Mouse (Mus musculus): Measurements from ENCODE around the gene Nccrp1.

DNA sequence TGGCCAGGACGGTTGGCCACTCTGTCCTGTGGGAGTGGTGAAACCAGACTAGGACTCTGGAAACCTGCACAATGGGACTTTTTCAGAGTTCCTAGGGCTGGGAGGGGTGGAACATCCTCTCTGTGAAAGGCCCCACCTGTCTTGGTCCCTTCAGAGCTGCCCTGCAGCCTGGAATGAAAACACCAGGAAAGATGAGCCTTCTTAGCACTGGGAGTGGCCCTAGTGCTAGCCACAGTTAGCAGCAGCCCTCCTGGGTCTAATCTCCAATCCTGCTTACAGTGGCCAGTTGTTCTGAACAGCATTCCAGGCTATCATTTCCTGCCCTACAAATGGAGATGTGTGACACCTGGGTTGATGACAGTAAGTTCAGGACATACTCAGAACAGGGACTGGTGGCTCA lies 44.8 kb upstream of the Nccrp1 start:
- TF ChIP-seq CTCF (IDR thresholded peaks at IDR 0.05; ENCODE audit: low read depth), result no peak
- TF ChIP-seq EP300 (IDR thresholded peaks at IDR 0.05; ENCODE audit: low read depth), result no peak

All from heart, postnatal 0 days (tissue).